Mouse (Mus musculus) intestine, embryonic 14.5 days (tissue): ENCODE data around the gene Sos2. TPM values are rescaled to one million over a fixed set of nuclear protein-coding genes. Genes with fewer than 3 reads are reported as not detected.
"Not testable (repeated sequence)": the region's sequence is repeated elsewhere in the genome, so short reads cannot be mapped to it uniquely, and the experiment has no call there.

Experiments used
- ATAC-seq: fragments of 200-750 bp; cut with Nextera tagmentation; replicated peaks from 2 replicates; pipeline ENCODE4 v1.8.0; 2017; ENCODE audit warnings: low read depth, moderate number of reproducible peaks, moderate TSS enrichment, moderate library complexity; ENCODE audit not compliant: low FRiP score, low TSS enrichment
- DNase-seq: peaks from one replicate; pipeline ENCODE4 v3.0.0-alpha.2; 2018; ENCODE audit warnings: low spot score
- H3K27ac ChIP-seq: fragments of 300-500 bp; sonication (generic); 2 replicates; pipeline ENCODE4 v1.5.1; 2014; ENCODE audit warnings: low read depth, mild to moderate bottlenecking, control low read depth
- H3K27me3 ChIP-seq: fragments of 300-500 bp; sonication (generic); replicated peaks from 2 replicates; pipeline ENCODE4 v1.6.1; 2014; ENCODE audit warnings: low read length, control low read depth; ENCODE audit not compliant: control insufficient read depth, insufficient read depth
- H3K36me3 ChIP-seq: fragments of 300-500 bp; sonication (generic); 2 replicates; pipeline ENCODE4 v1.6.1; 2014; ENCODE audit warnings: low read length, control low read depth; ENCODE audit not compliant: control insufficient read depth, insufficient read depth
- H3K4me1 ChIP-seq: fragments of 300-500 bp; sonication (generic); replicated peaks from 2 replicates; pipeline ENCODE4 v1.6.1; 2014; ENCODE audit warnings: low read length, control low read depth, mixed read lengths; ENCODE audit not compliant: control insufficient read depth, insufficient read depth
- H3K4me2 ChIP-seq: fragments of 300-500 bp; sonication (generic); 2 replicates; pipeline ENCODE4 v1.6.1; 2014; ENCODE audit warnings: low read length
- H3K4me3 ChIP-seq: fragments of 300-500 bp; sonication (generic); 2 replicates; pipeline ENCODE4 v1.5.1; 2014; ENCODE audit warnings: low read depth, low read length, control low read depth, mixed read lengths
- H3K9ac ChIP-seq: fragments of 300-500 bp; sonication (generic); 2 replicates; pipeline ENCODE4 v1.6.1; 2014; ENCODE audit warnings: mild to moderate bottlenecking, low read length
- H3K9me3 ChIP-seq: fragments of 300-500 bp; sonication (generic); 2 replicates; pipeline ENCODE4 v1.6.1; 2016; ENCODE audit warnings: low read length, control low read depth; ENCODE audit not compliant: control insufficient read depth
- WGBS: fragments of 180-500 bp; shearing (Covaris S2); extraction: QIAGEN DNeasy Blood & Tissue Kit; methylation state at CpG from one replicate; pipeline ENCODE4 v1.1.7; 2014; 5-methylcytosine and 5-hydroxymethylcytosine counted together
- polyA plus RNA-seq: library from polyadenylated mRNA; unstranded; fragments of >200 nt; fragmentation: Nextera tagmentation; extraction: Ambion mirVana; gene quantifications from 2 replicates; pipeline ENCODE4 v1.2.1, GENCODE M21; 2014

The Sos2 gene
- polyA plus RNA-seq, 1 experiment from 2014 or later: 10.6 TPM

DNA sequence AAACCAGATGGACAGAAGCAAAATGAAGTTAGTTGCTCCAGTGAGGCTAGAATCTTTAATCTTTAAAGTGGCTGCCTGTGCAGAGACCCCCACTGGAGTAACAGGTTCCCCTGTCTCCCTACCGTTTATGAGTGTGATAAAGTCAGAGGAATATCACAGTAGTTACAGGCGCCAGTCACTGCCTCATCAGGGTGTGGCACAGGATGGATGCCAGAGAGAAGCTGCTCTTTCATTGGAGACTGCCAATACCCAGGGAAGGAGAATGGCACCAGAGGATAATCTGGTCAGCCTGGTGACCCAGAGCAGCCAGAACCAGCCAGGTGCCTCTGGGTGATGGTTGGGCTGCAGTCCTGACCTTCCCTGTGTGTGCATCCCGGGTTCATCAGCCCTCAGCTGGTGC lies 113.4 kb downstream of the Sos2 start:
- H3K36me3 ChIP-seq: no peaks in the 10 kb centered on the region
- WGBS: 72% methylated on average over 3 of the region's 3 CpGs
- DNase-seq (no peak), ATAC-seq (no peak)
- H3K9me3 ChIP-seq: no peaks in the 10 kb centered on the region
- no peaks in the 10 kb centered on the region for H3K4me1 ChIP-seq
- H3K27ac ChIP-seq: no peak overlapping the region
- no peak overlapping the region for H3K9ac ChIP-seq
- H3K4me2 ChIP-seq: no peak overlapping the region
- H3K4me3 ChIP-seq: no peak overlapping the region
- no peaks in the 10 kb centered on the region for H3K27me3 ChIP-seq

GRCm38 (mm10) chr12:69561006-69561405 lies 120.6 kb downstream of the Sos2 start:
- H3K27ac ChIP-seq, ATAC-seq, H3K4me3 ChIP-seq, H3K27me3 ChIP-seq, H3K9me3 ChIP-seq, H3K4me2 ChIP-seq, H3K4me1 ChIP-seq, H3K9ac ChIP-seq, H3K36me3 ChIP-seq, DNase-seq: not testable (repeated sequence)
- 74% methylated on average over 6 of the region's 6 CpGs for WGBS

DNA sequence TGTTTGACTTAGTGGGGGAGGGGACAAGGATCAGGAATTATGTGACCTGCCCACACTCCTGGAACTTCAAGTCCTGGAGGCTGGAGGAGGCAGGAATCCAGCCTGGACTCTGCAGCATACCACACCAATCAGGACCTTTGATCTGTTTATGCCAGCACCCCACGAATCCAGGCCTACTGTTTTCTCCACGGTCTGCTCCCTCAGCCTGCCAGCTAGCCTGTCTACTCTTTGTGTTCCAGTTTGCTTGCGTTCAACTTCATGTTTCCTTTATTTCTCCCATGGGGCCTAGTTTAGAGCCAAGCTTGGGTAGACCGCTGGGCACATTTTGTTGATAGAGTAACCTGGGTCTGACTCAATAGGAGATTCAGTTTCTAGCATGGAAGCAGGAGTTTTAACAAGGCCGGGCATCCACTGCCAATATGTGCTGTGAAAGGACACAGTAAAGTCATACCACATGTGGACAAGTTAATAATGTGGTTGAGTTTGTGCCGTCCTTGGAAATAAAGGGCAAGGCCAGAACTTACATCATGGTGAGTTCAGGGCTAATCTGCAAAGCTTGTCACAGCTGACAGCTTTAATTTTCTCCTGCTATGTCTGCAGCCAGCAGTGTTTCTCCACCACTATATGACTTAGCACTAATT lies 125.3 kb downstream of the Sos2 start:
- no peak overlapping the region for H3K27ac ChIP-seq
- ATAC-seq: no peak
- DNase-seq: no peak

GRCm38 (mm10) chr12:69545456-69546178 lies 136.0 kb downstream of the Sos2 start:
- Histone ChIP-seq H3K4me2 (no peak overlapping the region), H3K4me1 (no peaks in the 10 kb centered on the region), H3K9me3 (no peaks in the 10 kb centered on the region), H3K27me3 (no peaks in the 10 kb centered on the region), H3K4me3 (no peak overlapping the region), H3K27ac (no peak overlapping the region), H3K36me3 (no peaks in the 10 kb centered on the region), H3K9ac (no peak overlapping the region)
- WGBS: 77% methylated on average over 13 of the region's 13 CpGs
- no peak for ATAC-seq
- DNase-seq: no peak

More for the DNA sequence above, 125.3 kb downstream of the Sos2 start:
- H3K36me3 ChIP-seq: no peaks in the 10 kb centered on the region
- H3K9ac ChIP-seq: no peak overlapping the region
- no peak overlapping the region for H3K4me3 ChIP-seq
- H3K9me3 ChIP-seq: 0 out of 2 replicates have a peak, but pooled peaks cover 3% of the 10 kb centered on the region
- H3K27me3 ChIP-seq: no peaks in the 10 kb centered on the region
- 49% methylated on average over 6 of the region's 6 CpGs for WGBS
- no peak overlapping the region for H3K4me2 ChIP-seq
- no peaks in the 10 kb centered on the region for H3K4me1 ChIP-seq

DNA sequence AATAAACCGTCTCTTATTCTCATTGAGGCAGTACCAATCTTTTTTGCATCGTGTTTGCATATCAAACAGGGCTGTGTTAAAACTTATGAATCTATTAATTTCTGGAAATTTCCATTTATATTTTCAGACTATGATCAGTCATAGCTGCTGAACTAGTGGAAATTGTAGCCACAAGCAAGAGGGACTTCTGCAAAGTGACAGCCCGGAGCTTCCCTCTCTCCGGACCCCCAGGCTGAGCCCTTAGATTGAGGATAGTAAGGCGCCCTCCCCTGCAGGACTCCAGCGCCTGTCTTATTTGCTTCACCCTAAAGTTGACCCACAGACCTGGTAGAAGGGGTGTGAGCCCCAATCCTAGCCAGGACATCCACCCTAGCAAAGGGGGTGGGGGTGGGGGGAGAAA lies 136.7 kb downstream of the Sos2 start:
- Histone ChIP-seq H3K4me2 (no peak overlapping the region), H3K4me1 (no peaks in the 10 kb centered on the region), H3K4me3 (no peak overlapping the region), H3K36me3 (no peaks in the 10 kb centered on the region), H3K27ac (no peak overlapping the region), H3K9me3 (no peaks in the 10 kb centered on the region), H3K9ac (no peak overlapping the region), H3K27me3 (no peaks in the 10 kb centered on the region)
- DNase-seq (no peak), ATAC-seq (no peak)
- 83% methylated on average over 6 of the region's 6 CpGs for WGBS

DNA sequence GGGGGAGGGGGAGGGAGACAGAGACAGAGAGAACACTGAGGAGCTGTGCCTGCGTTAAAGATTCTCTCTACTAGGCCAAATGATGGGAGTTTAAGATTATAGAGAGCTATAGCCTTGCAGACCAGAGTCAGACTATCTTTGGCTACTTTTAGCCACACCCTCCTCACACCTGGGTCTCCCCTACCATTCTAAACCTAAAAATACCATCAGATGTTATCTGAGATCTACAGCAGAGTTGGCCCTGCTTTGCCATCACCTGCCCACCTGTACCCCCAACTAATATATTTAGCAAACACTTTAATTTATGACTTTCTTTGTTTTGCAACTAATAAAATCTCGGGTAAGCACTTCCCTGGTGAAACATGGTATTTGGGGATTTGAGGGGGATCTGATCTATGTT lies 137.1 kb downstream of the Sos2 start:
- Histone ChIP-seq H3K36me3 (no peaks in the 10 kb centered on the region), H3K4me3 (no peak overlapping the region), H3K9me3 (no peaks in the 10 kb centered on the region), H3K4me1 (no peaks in the 10 kb centered on the region), H3K9ac (no peak overlapping the region), H3K4me2 (no peak overlapping the region), H3K27me3 (no peaks in the 10 kb centered on the region), H3K27ac (no peak overlapping the region)
- 50% methylated on average over 2 of the region's 2 CpGs for WGBS
- no peak for ATAC-seq
- DNase-seq: no peak

DNA sequence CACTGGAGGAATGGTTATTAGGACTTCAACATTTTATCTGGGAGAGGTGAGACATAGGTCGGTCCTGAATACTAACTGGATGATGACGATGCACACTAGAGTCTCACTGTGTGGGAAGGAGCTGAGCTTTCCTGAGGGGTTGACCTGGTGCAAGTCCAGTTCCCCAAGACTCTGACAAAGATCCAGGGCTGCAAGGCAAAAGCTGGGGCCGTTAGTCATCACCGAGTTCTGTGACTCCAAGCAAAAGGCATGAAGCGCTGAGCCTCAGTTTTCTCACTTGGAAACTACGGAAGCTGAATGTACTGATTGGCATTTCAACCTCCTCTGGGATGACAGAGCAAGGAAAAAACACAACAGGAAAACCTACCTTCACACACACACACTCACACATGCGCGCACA lies 139.3 kb downstream of the Sos2 start:
- 90% methylated on average over 8 of the region's 8 CpGs for WGBS

GRCm38 (mm10) chr12:69541663-69542062 lies 140.0 kb downstream of the Sos2 start:
- no peak for ATAC-seq

More for the DNA sequence above, 139.3 kb downstream of the Sos2 start:
- Histone ChIP-seq H3K4me1 (peaks cover 17% of the 10 kb centered on the region), H3K36me3 (no peaks in the 10 kb centered on the region), H3K27ac (no peak overlapping the region), H3K4me3 (no peak overlapping the region), H3K4me2 (no peak overlapping the region), H3K27me3 (no peaks in the 10 kb centered on the region), H3K9me3 (no peaks in the 10 kb centered on the region), H3K9ac (no peak overlapping the region)
- DNase-seq (no peak), ATAC-seq (no peak)

GRCm38 (mm10) chr12:69539353-69539752 lies 142.3 kb downstream of the Sos2 start:
- Histone ChIP-seq H3K4me1 (peaks cover 24% of the 10 kb centered on the region), H3K9me3 (no peaks in the 10 kb centered on the region), H3K27me3 (no peaks in the 10 kb centered on the region), H3K4me3 (no peak overlapping the region), H3K9ac (no peak overlapping the region), H3K4me2 (no peak overlapping the region), H3K27ac (no peak overlapping the region), H3K36me3 (no peaks in the 10 kb centered on the region)
- DNase-seq: no peak
- no peak for ATAC-seq
- WGBS: 42% methylated on average over 7 of the region's 7 CpGs

More at GRCm38 (mm10) chr12:69541663-69542062, 140.0 kb downstream of the Sos2 start:
- Histone ChIP-seq H3K9ac (no peak overlapping the region), H3K4me2 (no peak overlapping the region), H3K27ac (no peak overlapping the region), H3K4me3 (no peak overlapping the region), H3K4me1 (peaks cover 23% of the 10 kb centered on the region), H3K36me3 (no peaks in the 10 kb centered on the region), H3K9me3 (no peaks in the 10 kb centered on the region), H3K27me3 (no peaks in the 10 kb centered on the region)
- no peak for DNase-seq
- WGBS: 59% methylated on average over 8 of the region's 8 CpGs
